Mouse (Mus musculus): ENCODE data around the gene Yipf3. TPM values are rescaled to one million over a fixed set of nuclear protein-coding genes. Genes with fewer than 3 reads are reported as not detected.

The Yipf3 gene
- polyA plus RNA-seq, 1 experiment = 72.7 TPM

DNA sequence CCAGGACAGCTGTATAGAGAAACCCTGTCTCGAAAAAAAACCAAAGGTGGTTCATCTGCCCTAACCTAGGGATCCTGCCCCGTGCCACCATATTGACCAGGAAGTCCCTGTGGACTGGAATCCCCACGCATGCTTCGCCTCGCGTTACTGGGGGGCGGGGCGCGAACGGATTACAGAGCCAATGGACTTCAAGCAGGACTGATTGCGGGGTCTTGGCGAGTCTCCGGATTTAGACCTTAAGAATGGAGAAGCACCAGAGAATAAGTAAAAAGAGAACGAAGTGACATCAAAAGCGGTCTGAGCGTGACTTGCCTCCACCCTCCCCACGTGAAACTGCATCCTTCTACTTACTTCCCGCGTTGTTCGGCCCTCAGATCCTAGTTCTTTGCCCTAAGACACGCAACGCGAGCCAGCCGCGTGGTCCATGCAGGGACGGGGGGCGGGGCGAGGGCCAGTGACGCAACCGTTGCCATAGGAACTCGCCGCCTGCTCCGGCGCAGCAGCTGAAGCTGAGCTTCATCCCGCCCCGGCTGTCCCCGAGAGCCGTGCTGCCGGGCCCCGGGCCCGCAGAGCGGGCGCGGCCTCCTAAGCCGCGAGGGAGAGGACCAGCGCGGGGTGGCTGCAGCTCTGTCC lies 5.7 kb downstream of the Yipf3 start, which contains the start of gene Lrrc73:
Gene Lrrc73 (plus strand): TSS at position 80 of the 633 bp plus-strand sequence.
- peak; percentile 86 to 97 for DNase-seq (ENCODE audit: extremely low spot score in 1 of 2, low spot score in 1 of 2)

DNA sequence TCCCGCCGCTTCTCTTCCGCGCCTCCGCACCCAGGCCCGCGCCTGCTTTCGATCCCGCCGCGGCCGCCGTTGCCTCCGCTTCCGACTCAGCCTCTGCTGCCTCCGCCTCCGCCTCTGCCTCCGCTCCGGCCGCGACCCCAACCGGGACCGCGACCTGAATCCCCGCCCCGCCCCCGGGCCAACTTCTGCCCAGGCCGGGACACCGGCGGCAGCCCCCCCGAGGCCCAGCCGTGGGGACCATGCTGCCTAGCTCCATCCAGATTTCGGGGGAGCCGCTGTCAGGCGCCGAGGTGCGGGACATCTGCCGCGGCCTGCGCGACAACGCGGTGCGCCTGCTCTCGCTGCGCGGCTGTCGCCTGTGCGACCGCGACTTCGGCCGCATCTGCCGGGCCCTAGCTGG lies 6.2 kb downstream of the Yipf3 start:
- DNase-seq (ENCODE audit: extremely low spot score in 1 of 2, low spot score in 1 of 2) = no peak

DNA sequence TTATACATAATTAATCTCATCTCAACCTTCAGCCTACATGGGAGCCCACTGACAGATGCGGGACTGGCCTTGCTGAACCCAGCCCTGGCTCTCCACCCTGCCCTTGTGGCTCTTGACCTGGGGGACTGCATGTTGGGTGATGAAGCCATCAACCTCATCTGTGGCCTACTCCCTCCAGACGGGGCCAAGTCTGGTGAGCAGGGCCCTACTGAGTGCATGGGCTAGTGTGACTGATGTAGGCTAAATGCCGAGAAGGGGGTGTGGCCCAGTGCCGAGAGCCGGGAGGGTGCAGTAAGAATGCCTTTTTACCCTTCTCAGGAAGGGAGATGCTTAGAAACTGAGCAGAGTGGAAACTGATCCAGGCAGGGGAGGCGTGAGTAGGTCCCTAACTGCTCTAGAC lies 7.3 kb downstream of the Yipf3 start:
- DNase-seq (ENCODE audit: extremely low spot score in 1 of 2, low spot score in 1 of 2) = no peak

- DNase-seq (ENCODE audit: extremely low spot score in 1 of 2, low spot score in 1 of 2) = no peak
These were observed 10.6 kb downstream of the Yipf3 start for GRCm38 (mm10) chr17:46258279-46259053.

- no peak for DNase-seq (ENCODE audit: extremely low spot score in 1 of 2, low spot score in 1 of 2)
These were observed 11.8 kb downstream of the Yipf3 start for GRCm38 (mm10) chr17:46259675-46260074.

GRCm38 (mm10) chr17:46262201-46262694 lies 14.4 kb downstream of the Yipf3 start:
- DNase-seq (ENCODE audit: extremely low spot score in 1 of 2, low spot score in 1 of 2) = no peak

DNA sequence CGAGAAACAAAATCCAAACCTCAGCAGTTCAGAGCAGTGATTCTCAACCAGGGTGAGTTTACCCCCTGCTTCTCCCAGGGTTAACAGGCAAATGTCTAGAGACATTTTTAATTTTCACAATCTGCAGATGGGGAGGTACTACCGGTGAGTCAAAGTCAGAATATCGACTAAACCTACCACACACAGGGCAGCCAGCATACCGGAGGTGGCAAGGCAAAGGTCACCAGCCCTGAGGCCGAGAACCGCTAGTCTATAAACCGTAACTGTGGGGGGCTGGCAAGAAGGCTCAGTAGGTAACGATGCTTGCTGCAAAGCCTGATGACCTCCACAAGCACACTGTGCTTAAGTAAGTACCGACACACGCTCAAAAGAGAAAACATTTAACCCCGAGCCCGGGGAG lies 17.6 kb downstream of the Yipf3 start:
- DNase-seq (ENCODE audit: extremely low spot score in 1 of 2, low spot score in 1 of 2) = no peak

DNA sequence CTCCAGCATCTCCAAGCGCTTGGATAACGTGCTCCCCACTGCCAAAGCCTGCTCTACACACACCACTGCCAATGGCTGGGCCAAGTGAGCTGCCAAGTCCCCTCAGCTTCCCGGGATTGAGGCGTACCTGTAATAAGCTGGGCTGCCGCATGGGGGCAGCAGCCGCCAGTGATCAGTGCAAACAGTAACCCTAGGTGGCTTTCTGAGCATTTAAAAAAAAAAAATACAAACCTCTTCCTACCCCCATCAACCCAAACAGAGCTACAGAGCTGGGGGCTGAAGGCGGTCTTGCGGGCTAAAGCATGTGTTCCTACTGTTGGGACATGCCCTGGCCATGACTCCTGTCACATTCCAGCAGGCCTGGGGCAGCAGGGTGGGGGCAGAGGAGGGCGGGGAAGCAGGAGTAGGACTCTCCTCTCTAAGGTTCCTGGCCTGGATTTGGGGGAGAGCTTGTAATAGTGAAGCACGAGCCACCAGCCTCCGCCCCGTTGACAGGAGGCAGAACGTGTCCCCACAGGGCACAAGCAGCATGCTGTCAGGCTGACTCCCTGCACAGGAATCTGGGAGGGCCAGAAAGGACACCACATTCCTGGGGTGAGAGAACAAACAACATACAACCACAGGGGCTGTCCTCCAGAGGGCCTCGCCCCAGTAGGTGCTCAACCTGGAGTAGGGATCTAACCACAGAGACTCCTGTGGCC lies 18.2 kb downstream of the Yipf3 start:
- peak in 1 of 2 experiments; percentile 93 for DNase-seq (ENCODE audit: extremely low spot score in 1 of 2, low spot score in 1 of 2)

DNA sequence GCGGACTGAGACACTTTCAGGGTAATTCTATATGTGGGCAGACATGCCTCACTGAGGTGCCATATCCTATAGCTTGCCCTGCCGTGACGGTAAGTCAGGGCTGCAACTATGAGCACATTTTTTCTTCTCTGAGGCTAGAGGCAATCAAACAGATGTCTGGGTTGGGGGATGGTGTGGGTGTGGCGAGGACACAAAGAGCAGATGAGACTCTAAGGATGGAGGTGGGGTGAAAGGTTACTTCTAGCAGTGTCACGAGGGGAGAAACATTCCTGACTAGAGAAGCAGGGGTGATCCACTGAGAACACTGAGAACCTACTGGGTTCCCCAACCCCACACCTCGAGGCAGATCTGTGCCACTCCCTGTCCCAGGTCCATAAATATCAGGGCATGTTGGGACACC lies 19.1 kb downstream of the Yipf3 start:
- DNase-seq (ENCODE audit: extremely low spot score in 1 of 2, low spot score in 1 of 2) = no peak

- no peak for DNase-seq (ENCODE audit: extremely low spot score in 1 of 2, low spot score in 1 of 2)
These were observed 19.6 kb downstream of the Yipf3 start for GRCm38 (mm10) chr17:46267511-46267910.

- DNase-seq (ENCODE audit: extremely low spot score in 1 of 2, low spot score in 1 of 2) = no peak
These were observed 20.3 kb downstream of the Yipf3 start for GRCm38 (mm10) chr17:46268026-46268720.

DNA sequence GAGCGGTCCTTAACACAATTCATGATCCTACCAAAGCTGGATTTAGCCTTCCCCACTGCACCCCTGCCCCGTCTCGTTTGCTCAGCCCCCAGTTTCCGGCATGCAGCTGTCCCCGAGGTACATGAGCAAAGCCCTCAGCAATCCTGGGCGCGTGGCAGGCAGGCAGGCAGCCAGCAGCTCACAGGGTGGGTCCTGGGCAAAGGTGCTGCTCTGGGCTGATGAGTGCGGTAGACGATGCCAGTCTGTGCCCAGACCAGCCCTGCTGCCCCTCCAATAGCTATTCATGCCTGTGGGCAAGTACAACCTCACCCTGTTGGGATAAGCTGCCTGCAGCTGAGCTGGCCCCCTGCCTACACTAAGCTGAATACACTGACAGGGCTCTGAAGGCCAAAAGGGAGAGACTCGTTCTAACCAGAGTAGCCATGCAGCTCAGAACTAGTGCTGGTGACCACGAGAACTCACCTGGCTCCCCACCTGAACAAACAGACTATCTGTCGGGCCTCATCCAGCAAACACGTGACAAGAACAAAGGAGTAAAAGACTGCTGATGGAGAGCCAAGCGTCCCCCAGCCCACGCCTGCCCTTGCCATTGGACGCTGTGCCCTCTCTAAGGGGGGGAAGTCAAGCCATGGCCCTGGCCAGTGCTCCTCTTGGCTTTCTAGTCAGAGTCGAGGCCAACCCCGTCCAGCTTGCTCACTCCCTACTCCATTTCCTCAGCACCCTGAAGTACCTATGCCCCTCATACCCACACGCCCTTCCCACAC lies 22.1 kb downstream of the Yipf3 start:
- no peak for DNase-seq (ENCODE audit: extremely low spot score in 1 of 2, low spot score in 1 of 2)

- no peak for DNase-seq (ENCODE audit: extremely low spot score in 1 of 2, low spot score in 1 of 2)
These were observed 24.2 kb downstream of the Yipf3 start for GRCm38 (mm10) chr17:46272058-46272457.

DNA sequence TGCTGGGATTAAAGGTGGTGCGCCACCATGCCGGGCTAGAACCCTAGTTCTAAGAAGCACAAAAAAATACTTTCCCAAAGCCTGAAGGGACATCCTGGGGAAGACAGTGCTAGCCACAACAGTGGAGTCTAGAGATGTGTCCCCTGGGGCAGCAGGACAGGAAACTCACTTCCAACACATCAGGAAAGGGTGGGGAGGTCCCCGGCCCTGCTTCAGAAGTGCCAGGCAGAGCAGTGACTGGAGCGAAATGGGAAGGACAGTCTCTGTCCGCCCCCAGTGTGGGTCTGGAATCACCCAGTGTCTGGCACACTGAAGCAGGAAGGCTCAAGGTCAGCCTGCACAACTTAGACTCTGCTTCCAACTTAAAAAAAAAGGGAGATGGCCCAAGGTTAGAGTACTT lies 24.8 kb downstream of the Yipf3 start:
- no peak for DNase-seq (ENCODE audit: extremely low spot score in 1 of 2, low spot score in 1 of 2)

DNA sequence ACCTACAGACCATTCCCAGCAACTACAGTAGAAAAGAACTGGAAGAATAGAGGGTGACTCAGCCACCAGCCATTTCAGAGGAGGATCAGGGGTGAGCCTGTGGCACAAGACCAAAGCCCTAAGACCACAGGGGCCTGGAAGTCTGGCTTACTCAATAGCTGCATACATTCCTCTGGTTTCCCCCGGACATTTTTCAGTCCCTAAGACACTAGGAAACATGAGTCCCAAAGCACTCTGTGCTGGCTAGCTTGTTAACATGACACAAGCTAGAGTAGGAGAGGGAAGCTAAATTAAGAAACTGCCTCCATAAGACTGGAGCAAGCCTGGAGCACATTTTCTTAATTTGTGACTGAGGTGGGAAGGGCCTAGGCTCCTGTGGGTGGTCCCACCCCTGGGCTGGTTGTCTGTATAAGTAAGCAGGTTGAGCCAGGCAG lies 25.9 kb downstream of the Yipf3 start:
- peak in 1 of 2 experiments; percentile 72 for DNase-seq (ENCODE audit: extremely low spot score in 1 of 2, low spot score in 1 of 2)

GRCm38 (mm10) chr17:46274465-46274864 lies 26.6 kb downstream of the Yipf3 start:
- no peak for DNase-seq (ENCODE audit: extremely low spot score in 1 of 2, low spot score in 1 of 2)

DNA sequence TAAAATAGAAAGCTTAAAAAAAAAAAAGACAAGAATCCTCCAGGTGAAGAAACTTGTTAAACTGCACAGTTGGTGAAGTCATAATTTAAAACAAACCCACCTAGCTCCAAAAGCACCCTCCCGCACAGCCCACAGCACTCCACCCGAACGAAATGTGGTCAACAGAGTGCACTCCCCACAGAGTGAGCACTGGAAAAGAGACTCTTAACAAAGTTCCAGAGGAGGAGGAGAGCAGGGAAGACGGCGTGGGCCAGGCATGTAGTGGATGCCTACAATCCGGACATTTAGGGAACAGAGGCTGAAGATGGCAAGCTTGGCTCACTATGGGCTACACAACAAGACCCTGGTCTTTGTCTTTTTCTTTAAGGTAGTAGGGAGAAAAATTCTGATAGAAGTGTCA lies 27.2 kb downstream of the Yipf3 start:
- no peak for DNase-seq (ENCODE audit: extremely low spot score in 1 of 2, low spot score in 1 of 2)

DNA sequence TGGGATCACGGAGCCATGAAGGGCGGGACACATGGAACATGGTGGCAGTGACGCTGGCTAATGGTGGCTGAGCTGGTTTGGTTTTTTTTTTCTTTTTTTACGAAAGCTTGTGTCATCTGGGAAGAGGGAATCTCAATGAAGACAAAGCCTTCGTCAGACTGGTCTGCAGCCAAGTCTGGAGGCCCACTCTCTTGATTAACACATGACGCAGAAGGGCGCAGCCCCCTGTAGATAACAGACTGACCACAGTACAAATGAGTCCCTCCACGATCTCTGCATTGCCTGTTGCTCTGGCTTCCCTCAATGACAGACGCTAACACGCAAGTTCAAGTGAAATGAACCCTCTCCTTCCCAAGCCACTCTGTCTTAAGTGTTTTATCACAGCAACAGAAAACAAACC lies 27.6 kb downstream of the Yipf3 start:
- DNase-seq (ENCODE audit: extremely low spot score in 1 of 2, low spot score in 1 of 2) = no peak

DNA sequence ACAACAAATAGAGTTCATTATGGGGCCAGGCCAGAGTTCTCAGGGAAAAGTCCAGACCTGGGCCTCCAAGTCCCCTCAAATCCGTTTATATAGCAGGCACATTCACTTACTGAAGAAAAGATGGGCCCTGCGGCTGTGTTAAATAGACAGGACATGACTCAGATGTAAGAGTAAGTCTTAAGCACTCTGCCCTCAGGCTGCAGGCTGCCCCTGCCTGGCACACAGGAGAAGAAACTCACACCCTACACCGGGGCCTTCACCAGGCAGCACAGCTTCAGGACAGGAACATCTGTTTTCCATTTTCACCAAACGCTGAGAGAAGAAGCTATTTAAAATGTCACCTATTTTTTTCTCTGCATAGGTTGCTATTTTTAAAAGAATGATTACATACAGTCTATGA lies 29.7 kb downstream of the Yipf3 start:
- no peak for DNase-seq (ENCODE audit: extremely low spot score in 1 of 2, low spot score in 1 of 2)

All from frontal cortex, adult 2 months (tissue).